Mouse (Mus musculus) erythroid progenitor cell, adult 5-6 weeks (primary cell): Measurements from ENCODE around the gene Gab3. TPM values are rescaled to one million over a fixed set of nuclear protein-coding genes. Genes with fewer than 3 reads are reported as not detected.

Source experiments
- ATAC-seq: replicated peaks from 2 replicates; pipeline ENCODE4 v1.8.0; 2016; ENCODE audit warnings: moderate number of reproducible peaks, mild to moderate bottlenecking, moderate TSS enrichment, inconsistent platforms; ENCODE audit not compliant: poor library complexity, low FRiP score, severe bottlenecking
- total RNA-seq, 2 experiments: library from RNA; stranded (forward) in 1 of 2; stranded (reverse) in 1 of 2; fragments of 150-400 nt in 1 of 2; fragments of 186-747, 209-891 nt in 1 of 2; gene quantifications; 2 replicates each; pipeline versions ENCODE4 v1.2.3 to v1.2.4; 2015 to 2017; ENCODE audit warnings: low replicate concordance in 2 of 2

Gene Gab3
- total RNA-seq (2015; ENCODE audit: low replicate concordance): 8.0 and 14.8 TPM in 2 replicates
- 10.7 and 20.9 TPM in 2 replicates for total RNA-seq (2017; ENCODE audit: low replicate concordance)

DNA sequence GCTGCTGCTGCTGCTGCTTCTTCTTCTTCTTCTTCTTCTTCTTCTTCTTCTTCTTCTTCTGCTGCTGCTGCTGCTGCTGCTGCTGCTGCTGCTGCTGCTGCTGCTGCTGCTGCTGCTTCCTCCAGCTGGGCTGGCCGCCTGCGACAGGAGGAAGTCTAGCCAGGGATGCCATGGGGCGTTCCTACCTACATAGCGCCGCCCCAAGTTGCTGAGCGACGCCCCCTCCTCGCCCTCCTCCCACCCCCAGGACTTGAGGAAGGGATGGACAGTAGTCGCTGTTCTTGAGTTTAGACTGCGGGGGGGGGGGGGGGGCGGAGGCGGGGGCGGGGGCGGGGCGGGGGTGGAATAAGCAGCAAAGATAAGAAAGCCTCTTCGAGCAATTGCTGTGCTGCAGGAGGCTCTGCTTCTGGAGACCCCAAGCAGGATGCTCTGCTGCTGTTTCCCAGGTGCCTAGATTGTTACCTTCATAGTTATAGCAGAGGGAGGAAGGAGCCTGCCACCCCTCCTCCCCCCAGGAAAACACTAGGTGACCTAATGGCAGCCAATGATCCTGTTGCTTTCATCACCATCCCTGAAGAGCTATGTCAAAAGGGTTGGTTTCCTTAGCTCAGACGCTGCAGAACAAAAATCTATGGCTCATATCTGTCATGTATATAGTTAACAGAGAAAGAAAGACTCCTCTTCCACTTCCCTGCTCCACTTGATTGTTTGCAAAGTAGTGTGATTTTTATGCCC, at the start of gene Gab3:
TSS of gene Gab3 (minus strand) at position 685 of the 735 bp plus-strand sequence.
- ATAC-seq: peak; percentile 92

DNA sequence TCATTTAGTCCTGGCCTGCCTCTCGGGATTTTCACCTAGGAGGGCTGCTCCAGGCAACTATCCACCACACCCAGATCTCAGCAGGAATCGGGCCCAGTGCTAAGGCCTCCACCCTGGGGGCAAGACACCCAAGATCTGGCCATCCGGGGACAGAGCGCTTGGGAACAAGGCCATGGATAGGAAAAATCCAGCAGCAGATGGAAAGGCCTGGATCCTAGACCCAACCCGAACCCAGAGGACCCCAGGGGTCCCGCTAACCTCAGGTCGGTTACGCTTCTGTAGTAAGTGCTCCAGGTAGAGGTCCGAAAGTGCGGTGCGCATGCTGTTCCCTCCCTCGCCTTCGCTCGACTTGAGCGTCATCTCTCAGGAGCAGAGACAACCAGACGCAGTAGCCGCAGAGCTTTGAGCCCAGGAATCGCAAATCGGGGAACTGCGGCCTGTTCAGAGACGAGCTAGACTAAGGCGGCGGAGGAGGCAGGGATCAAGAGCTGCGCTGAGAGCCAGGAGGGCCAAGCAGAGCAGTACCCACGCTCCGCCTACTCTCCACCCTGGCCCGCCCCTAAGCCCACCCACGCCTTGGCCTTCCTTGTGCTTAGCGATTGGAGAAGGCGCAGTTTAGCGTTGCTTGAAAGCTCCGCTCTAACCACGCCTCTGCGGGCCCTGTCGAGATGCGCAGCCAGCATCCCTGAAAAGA, 45.4 kb upstream of the Gab3 start, which contains the start of gene Mpp1:
TSS of gene Mpp1 (minus strand) at position 550 of the 694 bp plus-strand sequence.
- ATAC-seq: peak; percentile 94

DNA sequence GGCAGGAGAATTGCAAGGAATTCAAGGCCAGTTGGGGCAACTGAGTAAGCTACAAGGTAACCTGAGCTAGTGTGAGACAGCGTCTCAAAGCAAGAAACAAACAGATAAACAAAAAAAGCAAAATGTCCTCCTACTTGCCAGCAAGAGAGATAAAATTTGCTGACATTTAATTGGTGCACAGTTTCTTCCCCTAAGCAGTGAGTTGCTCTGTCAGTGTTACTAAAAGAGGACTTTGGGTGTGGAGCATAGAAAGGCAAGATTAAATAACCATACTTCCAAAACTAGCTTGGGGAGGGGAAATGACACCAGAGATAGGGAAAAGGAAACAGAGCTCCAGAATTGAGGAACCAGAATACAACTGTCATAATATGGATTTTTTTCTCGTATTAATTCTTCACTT, 44.2 kb upstream of the Gab3 start:
- peak; percentile 75 for ATAC-seq

DNA sequence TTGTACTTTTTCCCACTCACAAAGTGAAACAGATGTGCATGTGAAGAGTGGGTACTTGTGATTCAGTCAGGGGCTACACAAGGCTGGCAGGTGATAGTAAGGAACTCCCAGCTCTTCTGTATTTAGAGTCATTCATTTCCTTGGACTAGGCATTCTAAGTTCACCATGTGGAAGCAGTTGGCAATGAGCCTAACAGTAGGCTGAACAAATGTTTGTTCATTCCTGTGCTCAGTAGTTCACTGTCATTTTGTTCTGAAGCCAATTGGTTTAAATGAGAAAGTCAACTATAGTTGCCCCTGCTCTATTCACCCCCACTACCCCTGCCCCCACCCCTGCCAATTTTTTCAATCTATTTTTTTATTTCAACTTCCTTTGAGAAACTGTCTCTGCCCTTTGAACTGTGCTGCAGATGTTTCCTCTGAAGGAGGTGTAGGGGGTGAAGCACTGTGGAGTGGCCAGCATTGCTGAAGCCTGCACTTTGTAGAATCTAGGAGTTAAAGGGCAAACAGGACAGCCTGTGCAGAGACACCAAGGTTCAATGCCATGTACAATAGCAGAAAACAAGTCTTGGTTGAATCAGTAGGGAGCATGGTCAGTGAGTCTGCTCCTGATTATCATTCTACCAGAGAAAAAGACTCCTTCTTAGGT, 43.2 kb upstream of the Gab3 start:
- no peak for ATAC-seq

DNA sequence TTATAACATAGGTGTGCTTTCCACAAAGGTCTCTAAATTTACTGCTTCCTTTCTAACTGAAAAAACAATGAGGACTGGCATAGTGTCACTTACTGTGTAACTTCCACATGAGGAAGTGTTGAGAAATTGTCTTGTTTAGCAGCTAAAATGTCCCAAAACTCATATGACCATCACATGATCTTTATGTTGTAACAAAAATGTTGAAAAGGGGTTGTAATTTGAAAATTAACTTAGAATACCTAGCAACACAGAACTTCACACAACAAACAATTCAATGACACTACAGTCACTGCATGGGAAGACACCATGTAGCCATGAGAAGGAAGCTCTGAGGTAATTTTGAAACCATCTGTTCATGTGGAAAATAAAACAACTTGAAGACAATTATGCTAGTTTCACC, 41.6 kb upstream of the Gab3 start:
- ATAC-seq: no peak

DNA sequence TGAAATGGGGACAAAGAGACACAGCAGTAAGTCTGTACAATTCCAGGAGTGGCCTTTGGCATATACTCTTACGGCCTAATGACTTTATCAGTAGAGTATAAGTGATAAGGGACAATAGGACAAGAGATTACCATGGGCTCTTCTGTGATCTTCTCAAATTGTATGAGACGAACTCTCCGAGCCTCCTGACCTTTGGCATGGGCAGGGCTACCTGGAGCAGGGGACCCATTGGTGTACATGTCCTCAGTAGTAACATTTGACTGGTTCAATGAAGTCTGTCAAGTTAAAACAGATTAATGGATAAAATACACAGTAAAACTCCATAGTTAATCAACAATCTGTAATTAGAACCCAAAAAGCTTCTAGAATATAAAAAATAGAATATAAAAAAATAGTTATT, 40.3 kb upstream of the Gab3 start:
- ATAC-seq: no peak

DNA sequence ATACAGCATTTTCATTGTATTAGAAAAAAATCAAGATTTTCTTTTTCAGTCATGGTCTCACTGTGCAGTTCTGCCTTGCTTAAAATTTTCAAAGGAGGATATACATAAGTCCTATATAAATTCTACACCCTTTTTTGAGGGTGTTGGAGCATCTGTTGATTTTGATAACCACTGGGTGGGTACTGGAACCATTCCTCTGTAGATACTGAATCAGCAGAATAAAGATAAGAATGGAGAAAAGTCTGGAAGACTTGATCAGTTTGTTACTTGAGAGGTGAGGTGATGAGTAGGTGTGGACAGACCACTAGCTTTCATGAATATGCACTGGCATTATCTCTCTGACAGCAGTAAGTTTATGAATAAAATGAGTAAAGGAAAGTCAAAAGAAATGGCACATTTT, 30.3 kb upstream of the Gab3 start:
- peak; percentile 92 for ATAC-seq

DNA sequence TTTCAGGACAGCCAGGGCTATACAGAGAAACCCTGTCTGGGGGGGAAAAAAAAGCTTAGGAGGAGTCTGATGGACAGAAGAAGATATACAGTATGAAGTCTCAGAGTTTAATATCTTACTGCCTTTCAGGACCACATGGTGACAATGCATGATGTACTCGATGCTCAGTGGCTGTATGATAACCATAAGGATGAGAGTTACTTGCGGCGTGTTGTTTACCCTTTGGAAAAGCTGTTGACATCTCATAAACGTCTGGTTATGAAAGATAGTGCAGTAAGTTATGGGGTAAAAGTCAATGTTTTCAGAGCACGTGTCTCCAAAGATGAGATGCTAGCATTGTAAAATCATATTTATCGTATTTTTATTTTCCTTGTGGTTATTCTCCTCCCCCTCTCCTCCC, 17.0 kb upstream of the Gab3 start:
- peak; percentile 70 for ATAC-seq

DNA sequence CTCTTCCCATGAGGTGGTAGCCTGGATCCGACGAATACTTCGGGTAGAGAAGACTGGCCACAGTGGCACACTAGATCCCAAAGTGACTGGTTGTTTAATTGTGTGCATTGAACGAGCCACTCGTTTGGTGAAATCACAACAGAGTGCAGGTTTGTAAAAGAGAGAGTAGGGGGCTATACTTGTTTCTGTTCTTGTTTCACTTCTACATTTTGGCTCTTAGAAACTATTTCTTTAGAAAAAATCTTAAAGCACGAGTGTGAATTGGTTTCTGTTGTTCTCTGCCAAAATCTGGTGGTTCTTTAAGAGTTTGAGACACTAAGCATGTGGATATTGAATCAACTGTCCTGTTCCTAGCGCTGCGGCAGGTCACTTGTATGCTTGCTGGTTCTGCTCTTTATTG, 13.5 kb upstream of the Gab3 start:
- ATAC-seq: no peak

DNA sequence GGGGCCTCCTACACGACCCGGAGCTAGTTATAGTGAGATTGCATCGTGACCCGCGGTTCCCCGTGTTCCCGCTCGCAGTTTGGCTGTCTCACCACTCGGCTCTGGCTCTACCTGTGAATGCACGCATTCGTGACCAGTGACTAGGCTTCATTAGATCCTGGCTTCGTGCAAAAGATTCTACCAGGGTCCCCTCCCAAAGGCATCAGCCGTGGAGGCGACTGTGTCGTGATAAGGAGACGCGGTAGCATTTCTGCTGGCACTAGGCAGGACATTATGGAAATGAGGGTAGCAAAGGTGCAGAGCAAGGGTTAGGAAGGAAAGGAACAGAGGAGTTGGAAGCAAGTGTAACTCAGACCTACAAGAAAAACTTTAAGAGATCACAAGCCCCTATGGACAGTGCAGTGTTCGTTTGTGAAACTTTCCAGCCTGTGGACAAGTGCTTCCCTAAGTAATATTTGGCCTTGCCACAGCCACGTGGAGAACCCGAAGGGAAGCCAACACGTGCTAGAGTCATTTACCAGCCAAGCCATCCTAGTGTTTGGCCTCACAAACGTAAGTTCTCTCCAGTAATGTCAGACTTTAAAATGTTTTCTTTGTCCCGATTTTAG, 11.0 kb upstream of the Gab3 start:
- ATAC-seq: peak; percentile 28

DNA sequence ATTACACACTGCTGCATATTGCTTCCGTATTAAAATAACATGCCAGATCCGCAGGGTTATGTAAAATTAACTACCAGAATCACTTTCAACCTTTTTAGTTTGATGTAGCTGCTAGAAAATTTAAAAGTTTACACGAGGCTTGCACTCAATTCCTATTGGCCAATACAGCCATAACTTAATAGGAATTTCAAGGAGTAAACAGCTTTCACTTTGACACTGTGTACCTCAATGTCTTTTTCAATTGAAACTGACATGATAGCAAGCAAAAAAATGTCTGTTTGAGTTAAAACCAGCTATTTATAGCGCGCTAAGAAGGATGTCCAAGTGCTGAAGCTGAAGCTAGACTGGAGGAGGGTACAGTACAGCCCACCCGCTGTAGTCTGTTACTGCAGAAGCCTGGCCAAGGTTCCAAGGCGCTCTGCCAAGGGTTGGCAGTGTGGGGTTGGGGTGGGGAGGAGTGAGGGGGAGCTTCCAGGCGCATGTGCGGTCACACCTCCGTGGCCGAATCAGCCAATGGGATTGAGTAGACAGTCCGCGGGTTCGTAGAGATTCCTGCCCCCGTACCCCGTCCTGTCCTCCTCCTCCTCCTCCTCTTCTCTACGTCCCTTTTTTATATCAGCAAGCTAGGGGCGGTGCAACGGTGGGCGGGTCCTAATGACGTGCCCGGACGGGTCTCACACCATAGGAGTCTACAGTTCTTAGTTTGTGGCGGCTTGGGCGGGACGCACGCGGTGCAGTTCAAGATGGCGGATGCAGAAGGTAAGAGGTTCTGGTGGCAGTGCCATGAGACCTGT, 10.3 kb upstream of the Gab3 start, which contains the start of gene Dkc1:
TSS of gene Dkc1 (plus strand) at position 486 of the 794 bp plus-strand sequence.
- ATAC-seq: peak; percentile 99

DNA sequence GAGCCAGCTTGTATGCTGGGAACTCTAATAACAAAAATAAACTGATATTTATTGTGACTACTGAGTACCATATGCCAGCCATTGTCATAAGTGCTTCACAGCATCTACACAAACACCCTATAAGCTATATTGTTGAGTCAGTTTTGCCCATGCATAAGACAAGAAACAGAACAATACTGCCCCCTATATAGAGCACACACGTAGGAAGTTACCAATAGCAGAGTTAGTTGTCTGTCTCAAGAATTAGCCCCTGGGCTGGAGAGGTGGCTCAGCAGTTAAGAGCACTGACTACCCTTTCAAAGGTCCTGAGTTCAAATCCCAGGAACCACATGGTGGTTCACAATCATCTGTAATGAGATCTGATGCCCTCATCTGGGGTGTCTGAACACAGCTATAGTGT, 396 bp upstream of the Gab3 start:
- no peak for ATAC-seq

DNA sequence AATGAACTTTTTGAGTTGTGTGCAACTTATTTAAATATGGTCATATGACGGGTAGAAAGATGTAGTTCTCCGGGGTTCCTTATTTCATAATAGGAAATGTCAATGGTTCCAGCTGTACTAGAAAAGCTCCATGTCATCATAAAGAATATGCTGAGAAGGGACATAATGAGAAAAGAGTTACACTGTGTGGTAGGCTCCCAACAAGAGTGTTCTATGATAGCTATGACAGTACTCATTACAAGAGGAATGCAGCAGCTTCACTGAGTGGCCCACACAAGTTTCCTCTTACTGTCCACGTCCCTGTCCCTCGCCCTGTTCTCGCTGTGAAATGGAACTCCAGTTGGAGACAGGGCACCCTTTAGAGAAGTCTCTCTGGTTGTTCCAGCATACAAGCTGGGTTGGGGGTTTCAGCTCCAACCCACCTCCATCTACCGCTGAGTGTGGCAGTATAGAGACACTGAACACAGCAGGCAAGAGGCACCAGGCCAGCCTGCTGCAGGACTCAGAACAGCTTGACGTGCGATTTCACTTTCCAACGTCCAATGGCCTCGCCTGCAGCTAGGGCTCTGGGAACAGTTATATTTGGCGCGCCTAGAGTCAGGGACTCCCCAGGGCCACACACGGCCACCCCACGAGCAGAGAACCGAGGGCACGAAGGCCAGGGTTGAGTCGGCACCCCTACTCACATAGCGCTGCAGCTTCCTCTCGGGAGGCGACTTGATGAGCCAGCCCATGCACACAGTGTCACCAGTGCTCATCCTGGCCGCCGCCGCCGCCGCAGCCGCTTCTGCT, 1.1 kb downstream of the Gab3 start:
- ATAC-seq: peak; percentile 78

DNA sequence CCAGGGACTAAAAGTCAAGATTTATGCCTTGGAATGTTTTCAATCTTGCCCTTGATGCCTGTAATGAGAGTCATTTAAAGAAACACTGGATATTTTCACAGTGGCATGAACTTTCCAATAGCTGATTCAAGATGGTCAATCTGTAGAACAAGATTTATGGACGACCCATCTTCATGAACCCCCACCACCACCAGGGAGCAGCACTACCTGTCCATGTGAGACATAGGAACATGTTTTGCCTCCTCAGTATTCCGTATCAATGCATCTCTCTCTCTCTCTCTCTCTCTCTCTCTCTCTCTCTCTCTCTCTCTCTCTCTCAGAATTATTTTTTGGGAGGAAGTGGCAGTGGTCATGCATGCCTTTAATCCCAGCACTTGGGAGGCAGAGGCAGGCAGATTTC, 2.9 kb downstream of the Gab3 start:
- 0 out of 2 replicates have a peak, but pooled peaks have one; percentile 56 for ATAC-seq

DNA sequence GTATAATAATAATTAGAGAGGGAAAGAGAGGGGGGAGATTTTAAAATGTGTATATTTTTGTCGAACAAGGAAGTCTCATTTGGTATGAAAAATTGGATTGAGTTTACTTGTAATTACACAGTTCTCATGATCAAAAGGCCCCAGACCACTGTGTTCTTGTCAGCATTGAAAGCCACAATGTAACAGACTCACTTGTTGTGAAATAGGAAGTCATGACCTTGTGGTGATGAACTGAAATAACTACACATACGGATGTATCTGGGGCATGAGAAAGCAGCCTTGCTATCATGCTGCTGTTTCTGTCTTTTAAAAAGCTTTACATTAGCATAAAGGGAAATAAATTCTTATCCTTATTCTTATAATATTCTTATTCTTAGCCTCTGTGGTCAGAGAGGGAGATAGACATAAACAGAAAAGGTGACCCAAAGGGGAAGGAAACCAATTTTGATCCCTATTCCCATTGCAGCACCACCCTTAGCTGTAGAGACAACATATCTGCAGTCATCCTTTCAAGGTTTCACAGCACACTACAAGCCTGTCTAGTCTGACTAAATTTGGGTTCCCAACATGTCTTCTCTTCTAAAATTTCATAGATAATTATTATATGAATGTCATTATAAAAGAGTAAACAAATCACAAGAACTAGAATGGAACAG, 29.0 kb downstream of the Gab3 start:
- no peak for ATAC-seq

DNA sequence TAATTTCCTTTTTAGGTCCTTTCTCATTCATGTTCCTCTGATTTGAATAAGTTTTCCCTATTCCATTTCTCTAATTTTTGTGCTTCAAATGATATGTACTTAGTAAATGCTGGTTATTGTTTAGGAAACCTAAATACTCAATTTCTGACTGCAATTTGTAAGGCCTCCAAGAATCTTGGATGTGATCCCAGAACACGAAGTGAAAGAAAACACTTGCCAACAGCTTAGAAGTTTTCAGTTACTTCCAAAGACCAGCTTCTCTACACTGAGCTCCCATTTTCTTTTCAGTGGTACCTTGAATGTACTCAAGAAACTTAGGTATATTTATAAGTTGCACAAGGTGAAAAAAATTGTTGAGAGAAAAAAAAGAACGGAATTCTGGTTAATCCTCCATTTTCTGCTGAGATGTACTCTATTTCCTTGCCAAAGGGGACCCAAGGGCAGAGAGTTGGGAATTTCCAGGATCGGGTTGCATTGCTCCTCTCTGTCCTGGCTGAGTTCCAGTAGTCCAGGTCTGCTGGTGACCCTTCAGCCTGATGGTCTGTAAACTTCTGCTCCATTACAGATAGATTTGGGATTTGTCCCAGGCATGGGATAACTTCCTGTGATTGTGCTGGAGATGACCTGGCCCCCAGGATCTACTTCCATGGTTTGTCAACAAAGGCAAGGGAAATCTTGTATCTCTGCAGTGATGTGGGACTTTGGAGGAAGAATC, 38.2 kb downstream of the Gab3 start:
- ATAC-seq: no peak

DNA sequence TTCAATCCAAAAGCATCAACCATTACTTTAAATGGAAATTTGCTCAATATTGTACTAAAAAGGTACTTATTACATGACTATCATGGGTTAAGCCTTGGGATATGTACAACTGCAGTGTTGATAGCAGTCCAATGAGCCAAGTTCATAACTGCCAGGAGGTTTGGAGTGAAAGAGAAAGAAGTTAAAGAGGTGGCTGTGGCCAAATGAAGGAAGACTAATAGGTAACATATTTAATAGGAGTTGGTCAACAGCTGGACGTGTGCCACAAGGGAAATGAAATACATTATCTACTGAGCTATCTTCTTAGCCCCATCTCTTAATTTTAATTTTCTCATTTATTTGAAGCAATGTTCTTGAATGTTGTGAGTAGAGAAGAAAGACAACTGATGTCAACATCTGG, 39.3 kb downstream of the Gab3 start:
- ATAC-seq: no peak

DNA sequence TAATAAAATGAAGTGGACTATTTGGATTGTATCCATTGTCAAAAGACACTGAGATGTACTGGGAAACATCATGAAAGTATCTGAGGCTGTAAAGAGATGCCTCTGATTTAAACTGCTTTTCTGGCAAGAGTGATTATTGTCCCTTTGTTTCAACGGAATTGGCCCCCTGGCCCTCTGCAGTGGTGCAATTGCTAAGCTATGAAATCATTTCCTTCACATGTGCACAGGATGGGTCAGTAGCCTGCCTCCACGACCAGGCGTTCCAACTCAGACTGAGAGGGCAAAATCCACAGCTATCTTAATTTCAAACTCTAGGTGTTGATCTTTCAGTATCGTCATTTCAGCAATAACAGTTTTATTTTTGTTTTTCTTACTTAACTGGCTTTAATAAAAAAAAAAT, 40.7 kb downstream of the Gab3 start:
- no peak for ATAC-seq
